Mouse (Mus musculus) myocyte (in vitro differentiated cells): Measurements from ENCODE around the gene Utf1.

Source experiments
- CEBPB ChIP-seq: IDR thresholded peaks from 2 replicates; pipeline ENCODE4 v1.6.1; 2011; ENCODE audit warnings: mild to moderate bottlenecking, moderate library complexity; ENCODE audit not compliant: poor library complexity, insufficient read depth, severe bottlenecking
- MAX ChIP-seq: IDR thresholded peaks from one replicate; pipeline ENCODE4 v1.6.1; 2011; ENCODE audit warnings: low read depth, mild to moderate bottlenecking, control low read depth
- MYOD1 ChIP-seq, 3 experiments: IDR thresholded peaks; one replicate each; pipeline ENCODE4 v1.6.1; 2011; ENCODE audit warnings: control low read depth in 2 of 3, low read depth in 2 of 3, mild to moderate bottlenecking in 2 of 3, moderate library complexity in 1 of 3; ENCODE audit not compliant: insufficient read length in 2 of 3, control insufficient read depth in 1 of 3
- MYOG ChIP-seq, 3 experiments: IDR thresholded peaks; one replicate each; pipeline ENCODE4 v1.6.1; 2011; ENCODE audit warnings: control low read depth in 2 of 3, low read depth in 2 of 3, mild to moderate bottlenecking in 2 of 3; ENCODE audit not compliant: insufficient read length in 2 of 3, control insufficient read depth in 1 of 3, insufficient read depth in 1 of 3
- POLR2A ChIP-seq: IDR thresholded peaks from one replicate; pipeline ENCODE4 v1.6.1; 2011; ENCODE audit warnings: low read depth, mild to moderate bottlenecking, control low read depth, moderate library complexity; ENCODE audit not compliant: insufficient read length
- POLR2AphosphoS2 ChIP-seq: IDR thresholded peaks from one replicate; pipeline ENCODE4 v1.6.1; 2011; ENCODE audit warnings: low read depth, control low read depth; ENCODE audit not compliant: insufficient read length
- SRF ChIP-seq: IDR thresholded peaks from one replicate; pipeline ENCODE4 v1.6.1; 2011; ENCODE audit warnings: low read depth; ENCODE audit not compliant: control insufficient read depth, insufficient read length
- TCF12 ChIP-seq: IDR thresholded peaks from one replicate; pipeline ENCODE4 v1.6.1; 2011; ENCODE audit warnings: mild to moderate bottlenecking, control low read depth; ENCODE audit not compliant: poor library complexity, insufficient read depth, severe bottlenecking
- TCF3 ChIP-seq: IDR thresholded peaks from one replicate; pipeline ENCODE4 v1.6.1; 2011; ENCODE audit warnings: low read depth, control low read depth; ENCODE audit not compliant: insufficient read length
- USF1 ChIP-seq: IDR thresholded peaks from one replicate; pipeline ENCODE4 v1.6.1; 2011; ENCODE audit warnings: low read depth, mild to moderate bottlenecking, control low read depth, moderate library complexity

- TF ChIP-seq POLR2A, result no peak
- TF ChIP-seq MYOG (IDR thresholded peaks at IDR 0.05; ENCODE audit: control insufficient read depth in 1 of 3, insufficient read depth in 1 of 3, insufficient read length in 2 of 3, low read depth in 2 of 3), result no peak
- TF ChIP-seq TCF12, result no peak
- no peak for TF ChIP-seq TCF3
- TF ChIP-seq USF1, result no peak
- no peak for TF ChIP-seq CEBPB
- TF ChIP-seq MAX, result no peak
- no peak for TF ChIP-seq MYOD1 (IDR thresholded peaks at IDR 0.05; ENCODE audit: control insufficient read depth in 1 of 3, insufficient read length in 2 of 3, low read depth in 2 of 3)
- no peak for TF ChIP-seq SRF
- no peak for TF ChIP-seq POLR2AphosphoS2
Measured at GRCm38 (mm10) chr7:139975471-139975870, 31.9 kb downstream of the Utf1 start.
